Mouse (Mus musculus): Measurements from ENCODE around the gene Ftl1.

The Ftl1 gene

GRCm38 (mm10) chr7:45451344-45451982 is 8.2 kb downstream of the Ftl1 start:
- DNase-seq (ENCODE audit: low spot score in 2 of 2) = peak; percentile 72 to 88

- no peak for DNase-seq (ENCODE audit: low spot score in 2 of 2)
Measured at GRCm38 (mm10) chr7:45449974-45450373, 9.7 kb downstream of the Ftl1 start.

GRCm38 (mm10) chr7:45447325-45447990 is 12.2 kb downstream of the Ftl1 start:
- no peak for DNase-seq (ENCODE audit: low spot score in 2 of 2)

- no peak for DNase-seq (ENCODE audit: low spot score in 2 of 2)
Measured at GRCm38 (mm10) chr7:45446589-45446988, 13.1 kb downstream of the Ftl1 start.

- DNase-seq (ENCODE audit: low spot score in 2 of 2) = no peak
Measured at GRCm38 (mm10) chr7:45443526-45444420, 15.9 kb downstream of the Ftl1 start.

GRCm38 (mm10) chr7:45437521-45438276 is 22.0 kb downstream of the Ftl1 start, which contains the start of gene Ruvbl2:
Gene Ruvbl2 (minus strand): TSS chr7:45438096.
- no peak for DNase-seq (ENCODE audit: low spot score in 2 of 2)

GRCm38 (mm10) chr7:45437046-45437445 is 22.6 kb downstream of the Ftl1 start:
- DNase-seq (ENCODE audit: low spot score in 2 of 2) = no peak

- no peak for DNase-seq (ENCODE audit: low spot score in 2 of 2)
Measured at GRCm38 (mm10) chr7:45436444-45436843, 23.2 kb downstream of the Ftl1 start.

GRCm38 (mm10) chr7:45435038-45435437 is 24.6 kb downstream of the Ftl1 start:
- no peak for DNase-seq (ENCODE audit: low spot score in 2 of 2)

- DNase-seq (ENCODE audit: low spot score in 2 of 2) = peak; percentile 100
Measured at GRCm38 (mm10) chr7:45434203-45435015, 25.3 kb downstream of the Ftl1 start, which contains the start of gene Gys1. Gene Gys1 (plus strand): TSS chr7:45434844.

GRCm38 (mm10) chr7:45433835-45434202 is 25.9 kb downstream of the Ftl1 start:
- no peak for DNase-seq (ENCODE audit: low spot score in 2 of 2)

GRCm38 (mm10) chr7:45426556-45426955 is 33.1 kb downstream of the Ftl1 start:
- no peak for DNase-seq (ENCODE audit: low spot score in 2 of 2)

GRCm38 (mm10) chr7:45421194-45421593 is 38.5 kb downstream of the Ftl1 start:
- no peak for DNase-seq (ENCODE audit: low spot score in 2 of 2)

GRCm38 (mm10) chr7:45420615-45420919 is 39.1 kb downstream of the Ftl1 start, which contains the start of gene Lhb:
Gene Lhb (plus strand): TSS chr7:45420820.
- no peak for DNase-seq (ENCODE audit: low spot score in 2 of 2)

- DNase-seq (ENCODE audit: low spot score in 2 of 2) = no peak
Measured at GRCm38 (mm10) chr7:45419859-45420614, 39.6 kb downstream of the Ftl1 start.

- no peak for DNase-seq (ENCODE audit: low spot score in 2 of 2)
Measured at GRCm38 (mm10) chr7:45417962-45418492, 41.7 kb downstream of the Ftl1 start.

GRCm38 (mm10) chr7:45415636-45416035 is 44.0 kb downstream of the Ftl1 start:
- no peak for DNase-seq (ENCODE audit: low spot score in 2 of 2)

- DNase-seq (ENCODE audit: low spot score in 2 of 2) = no peak
Measured at GRCm38 (mm10) chr7:45414740-45415224, 44.9 kb downstream of the Ftl1 start.

GRCm38 (mm10) chr7:45413864-45414739 is 45.6 kb downstream of the Ftl1 start:
- no peak for DNase-seq (ENCODE audit: low spot score in 2 of 2)
